Mouse (Mus musculus): ENCODE data around the gene Nrxn3. TPM values are rescaled to one million over a fixed set of nuclear protein-coding genes. Genes with fewer than 3 reads are reported as not detected.

Gene Nrxn3
- polyA plus RNA-seq, 1 experiment from 2014 or later = 42.5 TPM

DNA sequence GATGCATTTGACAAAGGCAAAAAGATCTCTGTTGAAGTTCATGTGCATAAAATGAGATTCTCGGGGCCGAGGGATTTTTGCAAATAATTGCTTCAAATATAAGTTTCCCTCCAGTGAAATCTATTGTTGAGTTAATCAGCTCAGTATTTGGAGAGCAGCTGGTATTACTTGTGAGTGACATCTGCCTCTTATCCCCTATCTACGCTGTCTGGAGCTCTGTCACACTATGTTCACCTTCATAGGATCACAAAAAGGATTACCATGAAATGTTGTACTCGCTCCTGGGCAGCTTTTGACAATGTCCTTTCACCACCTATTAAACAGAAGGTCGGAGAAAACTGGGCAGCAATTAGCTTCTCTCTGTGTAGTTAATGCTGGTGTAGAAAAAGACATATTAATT is 1259.8 kb downstream of the Nrxn3 start:
- Histone ChIP-seq H3K36me3 (no peaks in the 10 kb centered on the region), H3K4me1 (peaks cover 12% of the 10 kb centered on the region; the same call in 1 of the 2 replicates), H3K9me3 (no peaks in the 10 kb centered on the region), H3K27me3 (no peaks in the 10 kb centered on the region), H3K9ac (replicated peaks) (no peak overlapping the region), H3K4me2 (replicated peaks) (no peak overlapping the region), H3K27ac (replicated peaks) (no peak overlapping the region), H3K4me3 (no peak overlapping the region)
- WGBS = 24% methylated on average over 5 of the region's 5 CpGs
- peak; percentile 80 for ATAC-seq (ENCODE audit: low FRiP score, low read depth)

DNA sequence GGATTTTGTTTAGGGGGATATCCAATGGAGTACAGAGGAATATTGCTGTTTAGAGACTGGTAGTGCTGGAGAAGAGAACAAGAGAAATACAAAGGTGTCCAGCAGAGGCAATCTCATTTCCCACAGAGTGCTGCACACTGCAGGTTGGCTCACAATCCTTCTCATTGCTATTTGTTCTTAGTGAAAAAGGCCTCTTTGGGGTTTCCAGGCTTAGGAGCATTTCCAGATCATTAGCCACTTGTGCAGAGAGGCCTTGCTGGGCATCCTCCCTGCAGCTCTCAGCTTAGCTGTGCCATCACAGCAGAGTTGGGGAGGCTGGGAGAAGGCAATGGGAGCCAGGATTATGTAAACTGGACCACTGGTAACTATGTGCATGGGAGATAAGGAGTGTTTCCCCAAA is 1260.7 kb downstream of the Nrxn3 start:
- Histone ChIP-seq H3K9me3 (no peaks in the 10 kb centered on the region), H3K4me1 (peaks cover 12% of the 10 kb centered on the region; the same call in 1 of the 2 replicates), H3K4me2 (replicated peaks) (no peak overlapping the region), H3K27me3 (no peaks in the 10 kb centered on the region), H3K27ac (replicated peaks) (0 out of 2 replicates have a peak overlapping the region, but pooled peaks have one; percentile 2), H3K36me3 (no peaks in the 10 kb centered on the region), H3K4me3 (no peak overlapping the region), H3K9ac (replicated peaks) (no peak overlapping the region)
- ATAC-seq (ENCODE audit: low FRiP score, low read depth) = no peak

DNA sequence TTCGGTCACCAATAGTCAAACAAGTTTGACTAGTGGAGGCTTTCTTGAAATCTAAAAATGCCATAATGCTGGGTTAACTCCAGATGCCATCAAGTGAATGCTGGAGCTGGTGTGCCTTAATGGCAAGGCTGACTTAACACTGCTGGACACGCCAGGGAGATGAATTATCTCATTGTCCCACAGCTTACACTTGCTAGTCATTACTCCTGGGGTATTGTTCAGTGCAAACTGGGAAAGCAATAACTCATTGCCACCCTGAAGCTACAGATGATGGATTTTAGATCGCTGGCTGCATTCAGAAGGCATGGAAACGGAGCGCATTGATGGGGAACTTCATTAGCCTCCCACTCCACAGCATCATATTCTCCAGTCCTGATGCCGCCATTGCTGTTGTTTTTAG is 1263.5 kb downstream of the Nrxn3 start:
- WGBS = 74% methylated on average over 6 of the region's 6 CpGs
- no peaks in the 10 kb centered on the region for H3K9me3 ChIP-seq
- no peak for ATAC-seq (ENCODE audit: low FRiP score, low read depth)
- H3K4me3 ChIP-seq = no peak overlapping the region
- peaks cover 12% of the 10 kb centered on the region; the same call in 1 of the 2 replicates for H3K4me1 ChIP-seq
- no peak overlapping the region for H3K9ac ChIP-seq (replicated peaks)
- H3K27ac ChIP-seq (replicated peaks) = no peak overlapping the region
- no peak overlapping the region for H3K4me2 ChIP-seq (replicated peaks)
- no peaks in the 10 kb centered on the region for H3K36me3 ChIP-seq
- no peaks in the 10 kb centered on the region for H3K27me3 ChIP-seq

DNA sequence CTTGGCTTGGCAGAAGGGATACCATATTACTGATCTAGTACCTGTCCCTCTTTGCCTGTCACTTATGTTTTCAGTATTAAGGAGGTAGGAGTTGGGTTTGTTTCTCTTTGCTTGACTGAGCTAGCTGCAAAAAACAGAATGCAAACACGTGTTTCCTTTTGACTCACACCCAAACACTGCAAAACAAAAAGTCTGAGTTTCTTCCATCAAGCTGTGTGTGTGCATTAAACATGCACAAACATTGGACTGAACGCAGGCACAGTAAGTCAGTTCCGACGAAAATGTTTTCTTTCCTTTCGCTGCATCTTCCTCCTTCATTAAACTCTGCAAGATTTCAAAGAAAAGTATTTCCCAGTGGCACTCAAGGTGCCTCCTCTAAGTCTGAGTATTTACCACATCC is 1270.6 kb downstream of the Nrxn3 start:
- 79% methylated on average over 5 of the region's 5 CpGs for WGBS
- H3K4me3 ChIP-seq = no peak overlapping the region
- H3K27me3 ChIP-seq = no peaks in the 10 kb centered on the region
- H3K9me3 ChIP-seq = no peaks in the 10 kb centered on the region
- no peak overlapping the region for H3K27ac ChIP-seq (replicated peaks)
- no peaks in the 10 kb centered on the region for H3K36me3 ChIP-seq
- H3K9ac ChIP-seq (replicated peaks) = no peak overlapping the region
- H3K4me2 ChIP-seq (replicated peaks) = no peak overlapping the region
- ATAC-seq (ENCODE audit: low FRiP score, low read depth) = no peak
- H3K4me1 ChIP-seq = no peaks in the 10 kb centered on the region

DNA sequence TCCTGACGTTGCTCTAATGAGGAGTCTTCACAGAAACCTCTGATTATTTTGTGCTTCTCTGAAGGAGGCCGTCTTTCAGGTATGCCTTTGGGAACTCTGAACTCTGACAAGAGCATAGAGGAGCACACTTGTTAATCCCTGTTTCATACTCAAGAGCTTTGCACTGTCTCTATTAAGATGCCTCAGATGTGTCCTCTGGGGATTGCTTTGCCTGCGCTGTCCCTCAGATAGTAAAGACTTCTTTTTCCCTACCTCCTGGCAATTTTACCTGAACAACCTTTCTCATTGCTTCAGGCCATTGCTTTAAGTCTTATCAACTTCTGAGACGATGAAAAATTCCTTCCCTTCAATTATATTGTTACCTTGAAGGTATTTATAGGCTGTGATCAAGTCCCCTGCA is 1272.7 kb downstream of the Nrxn3 start:
- 79% methylated on average over 4 of the region's 4 CpGs for WGBS
- H3K4me2 ChIP-seq (replicated peaks) = no peak overlapping the region

DNA sequence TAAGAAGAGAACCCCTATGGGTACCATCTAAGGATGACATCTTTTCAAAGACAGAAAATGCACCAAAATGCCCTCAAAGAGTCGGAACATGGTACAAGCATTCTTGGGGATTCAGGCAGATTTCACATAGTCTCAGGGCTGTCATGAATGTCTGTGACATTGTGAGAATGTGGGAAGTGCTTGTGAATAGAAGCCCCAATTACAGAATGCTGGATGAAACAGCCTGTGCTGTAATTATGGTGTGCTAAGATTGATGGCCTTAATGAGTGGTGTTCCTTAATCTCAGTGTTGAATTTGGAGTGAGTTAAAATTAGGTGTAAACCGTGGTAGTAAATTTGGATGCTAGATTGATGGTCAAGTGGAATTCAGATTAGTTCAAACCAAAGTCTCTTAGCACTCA is 1287.6 kb downstream of the Nrxn3 start:
- H3K9me3 ChIP-seq = no peaks in the 10 kb centered on the region
- no peak for ATAC-seq (ENCODE audit: low FRiP score, low read depth)
- 82% methylated on average over 2 of the region's 2 CpGs for WGBS
- H3K36me3 ChIP-seq = no peaks in the 10 kb centered on the region
- H3K4me3 ChIP-seq = no peak overlapping the region
- H3K27me3 ChIP-seq = no peaks in the 10 kb centered on the region
- no peak overlapping the region for H3K9ac ChIP-seq (replicated peaks)
- no peaks in the 10 kb centered on the region for H3K4me1 ChIP-seq
- no peak overlapping the region for H3K27ac ChIP-seq (replicated peaks)
- H3K4me2 ChIP-seq (replicated peaks) = no peak overlapping the region

More for the DNA sequence above, 1272.7 kb downstream of the Nrxn3 start:
- Histone ChIP-seq H3K4me1 (no peaks in the 10 kb centered on the region), H3K9ac (replicated peaks) (no peak overlapping the region), H3K27ac (replicated peaks) (no peak overlapping the region), H3K36me3 (no peaks in the 10 kb centered on the region), H3K9me3 (no peaks in the 10 kb centered on the region), H3K4me3 (no peak overlapping the region), H3K27me3 (no peaks in the 10 kb centered on the region)
- no peak for ATAC-seq (ENCODE audit: low FRiP score, low read depth)

DNA sequence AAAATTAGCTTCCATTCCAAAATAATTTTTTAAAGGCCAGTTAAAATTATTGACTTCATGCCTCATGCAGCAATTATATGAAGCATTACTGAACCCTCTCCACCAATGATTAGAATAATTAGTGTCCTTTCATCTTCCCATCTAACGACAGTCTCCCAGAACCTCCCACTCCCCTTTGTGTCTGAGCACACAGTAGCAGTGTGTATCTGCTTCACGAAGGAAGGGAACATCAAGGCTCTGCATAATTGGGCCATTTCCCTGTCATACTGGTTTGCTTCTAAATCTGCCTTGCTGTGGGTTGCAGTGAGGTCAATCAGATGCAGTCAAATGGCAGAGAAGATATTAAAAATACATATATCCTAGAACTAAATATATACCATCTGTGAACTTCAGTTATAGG is 1291.3 kb downstream of the Nrxn3 start:
- WGBS = 57% methylated on average over 2 of the region's 2 CpGs
- H3K9me3 ChIP-seq = no peaks in the 10 kb centered on the region
- H3K27ac ChIP-seq (replicated peaks) = no peak overlapping the region
- no peak overlapping the region for H3K9ac ChIP-seq (replicated peaks)
- no peak overlapping the region for H3K4me2 ChIP-seq (replicated peaks)
- ATAC-seq (ENCODE audit: low FRiP score, low read depth) = no peak
- no peak overlapping the region for H3K4me3 ChIP-seq
- no peaks in the 10 kb centered on the region for H3K4me1 ChIP-seq
- H3K36me3 ChIP-seq = no peaks in the 10 kb centered on the region
- H3K27me3 ChIP-seq = no peaks in the 10 kb centered on the region

DNA sequence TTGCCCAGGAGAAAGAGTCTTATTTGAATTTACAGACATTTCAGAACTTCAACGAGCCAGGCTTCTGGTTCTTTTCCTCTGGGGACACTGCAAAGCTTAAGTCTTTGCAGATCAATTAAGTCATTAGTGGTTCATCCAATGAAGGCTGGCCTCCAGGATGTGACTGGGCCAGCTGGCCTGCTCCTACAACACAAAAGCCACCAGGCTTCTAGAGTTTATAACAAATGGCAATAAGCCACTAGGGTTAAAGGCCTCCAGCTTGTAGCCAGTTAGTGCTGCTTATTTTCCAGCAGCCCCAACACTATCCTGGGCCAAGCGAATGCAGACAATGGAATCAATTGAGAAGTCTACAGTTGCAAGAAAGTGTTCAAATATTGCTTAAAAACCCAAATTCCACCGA is 1304.3 kb downstream of the Nrxn3 start:
- H3K4me2 ChIP-seq (replicated peaks) = no peak overlapping the region
- H3K9me3 ChIP-seq = no peaks in the 10 kb centered on the region
- H3K9ac ChIP-seq (replicated peaks) = no peak overlapping the region
- H3K36me3 ChIP-seq = no peaks in the 10 kb centered on the region
- WGBS = 41% methylated on average over 3 of the region's 3 CpGs
- no peak overlapping the region for H3K4me3 ChIP-seq
- H3K27me3 ChIP-seq = no peaks in the 10 kb centered on the region
- peak; percentile 56 for ATAC-seq (ENCODE audit: low FRiP score, low read depth)
- no peaks in the 10 kb centered on the region for H3K4me1 ChIP-seq
- no peak overlapping the region for H3K27ac ChIP-seq (replicated peaks)

DNA sequence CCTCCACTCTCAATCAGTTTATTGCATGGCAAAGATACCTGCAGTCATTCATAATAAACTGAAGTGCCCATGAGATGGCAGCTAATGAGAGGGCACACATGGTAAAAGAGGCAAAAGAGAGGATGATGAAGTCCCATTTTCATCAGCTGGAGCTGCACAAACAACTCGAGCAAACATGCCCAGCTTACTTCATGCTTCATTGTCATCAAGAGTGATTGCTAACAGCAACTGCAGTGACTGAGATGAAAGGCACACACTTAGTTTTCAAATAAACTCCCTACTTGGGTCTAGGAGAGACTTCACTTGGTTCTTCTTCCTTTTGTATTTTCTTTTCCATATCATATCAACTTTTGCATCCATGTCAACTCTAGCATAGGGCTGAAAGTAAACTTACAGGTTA is 1318.4 kb downstream of the Nrxn3 start:
- H3K9me3 ChIP-seq = no peaks in the 10 kb centered on the region
- H3K9ac ChIP-seq (replicated peaks) = no peak overlapping the region
- H3K36me3 ChIP-seq = no peaks in the 10 kb centered on the region
- H3K4me1 ChIP-seq = no peaks in the 10 kb centered on the region
- no peak overlapping the region for H3K4me3 ChIP-seq
- H3K27me3 ChIP-seq = no peaks in the 10 kb centered on the region
- no peak overlapping the region for H3K4me2 ChIP-seq (replicated peaks)
- 74% methylated on average over 1 of the region's 1 CpGs for WGBS
- ATAC-seq (ENCODE audit: low FRiP score, low read depth) = no peak
- no peak overlapping the region for H3K27ac ChIP-seq (replicated peaks)

DNA sequence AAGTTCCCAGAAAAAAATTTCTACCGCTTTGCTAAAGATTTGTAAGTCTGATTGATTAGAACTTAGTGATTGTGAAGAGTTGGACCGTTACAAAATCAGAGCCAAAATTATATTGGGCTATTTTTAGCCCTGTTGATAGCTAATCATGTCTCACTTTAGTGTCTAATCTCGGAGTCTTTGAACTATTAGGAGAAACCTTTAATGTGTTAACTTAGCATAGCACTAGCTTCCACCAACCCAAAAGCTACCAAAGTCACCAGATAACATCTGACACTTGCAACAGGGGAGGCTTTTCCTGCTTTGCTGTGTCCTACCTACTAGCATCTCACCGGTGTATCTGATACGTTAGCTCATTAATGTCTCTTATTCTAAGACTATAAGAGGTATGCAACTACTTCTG is 1333.6 kb downstream of the Nrxn3 start:
- WGBS = 92% methylated on average over 5 of the region's 5 CpGs
- Histone ChIP-seq H3K9me3 (no peaks in the 10 kb centered on the region), H3K4me2 (replicated peaks) (no peak overlapping the region), H3K4me1 (no peaks in the 10 kb centered on the region), H3K36me3 (no peaks in the 10 kb centered on the region), H3K9ac (replicated peaks) (no peak overlapping the region), H3K4me3 (no peak overlapping the region), H3K27ac (replicated peaks) (no peak overlapping the region), H3K27me3 (no peaks in the 10 kb centered on the region)
- no peak for ATAC-seq (ENCODE audit: low FRiP score, low read depth)

DNA sequence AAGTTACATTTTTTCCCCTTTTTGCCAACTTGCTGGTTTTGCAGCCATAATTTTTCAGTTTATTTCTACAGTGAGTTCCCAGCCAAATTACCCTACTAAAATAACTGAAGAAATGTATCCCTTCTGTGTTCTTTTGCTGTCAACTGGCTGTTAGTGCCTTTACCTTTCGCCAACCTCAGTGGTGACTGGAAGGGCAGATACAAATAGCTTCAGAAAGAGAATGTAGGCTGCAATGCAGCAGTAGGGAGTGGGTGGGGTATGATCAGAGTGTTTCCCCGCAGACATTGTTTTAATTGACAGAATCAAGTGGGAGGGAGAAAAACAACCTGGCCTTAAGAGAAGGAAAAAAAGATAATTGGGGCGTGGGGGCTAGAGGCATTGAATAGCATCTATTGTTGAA is 1337.1 kb downstream of the Nrxn3 start:
- H3K4me1 ChIP-seq = peaks cover 7% of the 10 kb centered on the region
- ATAC-seq (ENCODE audit: low FRiP score, low read depth) = no peak
- H3K36me3 ChIP-seq = no peaks in the 10 kb centered on the region

DNA sequence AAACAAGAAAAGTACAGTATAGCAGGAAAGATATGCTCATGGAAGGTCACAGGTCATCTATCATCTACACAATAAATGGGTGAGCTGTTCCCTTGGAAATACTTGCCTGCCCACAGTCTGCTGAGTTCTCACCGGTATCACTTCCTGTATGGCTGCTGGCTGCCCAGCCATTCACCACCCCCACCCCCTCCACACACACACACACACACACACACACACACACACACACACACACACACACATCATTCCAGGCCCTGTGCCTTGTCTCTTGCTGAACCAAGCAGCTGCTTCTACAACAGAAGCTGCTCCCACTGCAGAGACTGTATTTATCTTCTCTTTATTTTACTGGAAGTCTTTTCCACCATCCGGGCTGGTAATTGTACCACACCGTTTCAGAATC is 1338.6 kb downstream of the Nrxn3 start:
- WGBS = 69% methylated on average over 3 of the region's 3 CpGs

More for the DNA sequence above, 1337.1 kb downstream of the Nrxn3 start:
- no peak overlapping the region for H3K27ac ChIP-seq (replicated peaks)
- H3K4me2 ChIP-seq (replicated peaks) = no peak overlapping the region
- no peak overlapping the region for H3K9ac ChIP-seq (replicated peaks)
- H3K27me3 ChIP-seq = no peaks in the 10 kb centered on the region
- WGBS = 86% methylated on average over 3 of the region's 3 CpGs
- H3K9me3 ChIP-seq = no peaks in the 10 kb centered on the region
- no peak overlapping the region for H3K4me3 ChIP-seq

DNA sequence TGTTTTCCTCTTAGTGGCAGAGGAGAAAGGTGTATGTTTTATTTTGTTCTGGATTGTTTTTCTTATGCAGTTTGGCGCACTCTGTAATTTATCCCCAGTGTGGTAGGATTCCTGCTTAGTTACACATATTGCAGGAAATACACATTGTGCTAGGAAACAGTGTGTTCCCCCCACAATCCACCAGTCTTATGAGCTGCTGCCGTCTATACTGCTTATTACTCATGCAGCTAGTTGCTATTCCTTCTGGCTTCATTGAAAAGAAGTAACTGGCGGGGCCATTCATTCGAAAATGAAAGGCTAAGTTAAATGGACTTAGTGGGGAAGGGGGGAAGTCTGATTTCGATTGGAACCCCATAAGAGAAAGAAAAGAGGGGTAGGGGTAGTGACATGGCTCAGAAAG is 1339.5 kb downstream of the Nrxn3 start:
- Histone ChIP-seq H3K4me1 (peaks cover 7% of the 10 kb centered on the region), H3K27ac (replicated peaks) (no peak overlapping the region), H3K27me3 (no peaks in the 10 kb centered on the region), H3K4me3 (no peak overlapping the region), H3K4me2 (replicated peaks) (no peak overlapping the region), H3K9me3 (no peaks in the 10 kb centered on the region), H3K36me3 (no peaks in the 10 kb centered on the region), H3K9ac (replicated peaks) (no peak overlapping the region)
- WGBS = 42% methylated on average over 5 of the region's 5 CpGs
- ATAC-seq (ENCODE audit: low FRiP score, low read depth) = peak; percentile 49; the same call in 1 of the 2 replicates

More for the DNA sequence above, 1338.6 kb downstream of the Nrxn3 start:
- Histone ChIP-seq H3K9me3 (no peaks in the 10 kb centered on the region), H3K4me3 (no peak overlapping the region), H3K9ac (replicated peaks) (no peak overlapping the region), H3K4me2 (replicated peaks) (no peak overlapping the region), H3K27ac (replicated peaks) (no peak overlapping the region), H3K36me3 (no peaks in the 10 kb centered on the region), H3K27me3 (no peaks in the 10 kb centered on the region), H3K4me1 (peaks cover 7% of the 10 kb centered on the region)
- ATAC-seq (ENCODE audit: low FRiP score, low read depth) = no peak

All from midbrain, embryonic 12.5 days (tissue).